Mouse (Mus musculus): ENCODE measurements around the gene Pdzk1. TPM values are rescaled to one million over a fixed set of nuclear protein-coding genes. Genes with fewer than 3 reads are reported as not detected.

The Pdzk1 gene
- polyA plus RNA-seq, 1 experiment from 2014 or later = not detected

DNA sequence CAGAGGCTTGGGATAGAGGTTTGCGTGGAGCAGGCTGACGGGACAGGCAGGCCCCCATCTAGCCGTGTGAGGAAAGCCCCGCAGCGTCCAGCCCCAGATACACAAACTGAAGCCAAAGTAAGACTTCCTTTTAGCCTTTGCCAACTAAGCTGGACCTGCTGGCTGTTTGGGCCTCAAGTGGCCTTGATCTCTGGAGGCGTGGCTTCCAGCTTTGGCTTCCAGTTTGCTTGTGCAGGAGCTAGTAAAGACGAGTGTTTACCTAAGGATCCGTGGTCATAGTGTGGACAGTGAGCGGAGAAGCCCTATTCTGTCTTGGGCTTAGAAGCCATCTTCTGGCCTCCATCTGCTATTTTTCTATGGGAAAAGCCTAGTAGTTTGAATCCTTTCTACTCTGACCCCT lies 16.7 kb downstream of the Pdzk1 start:
- 85% methylated on average over 9 of the region's 9 CpGs for WGBS
- no peak overlapping the region for H3K4me3 ChIP-seq (ENCODE audit: low read depth, low read length)
- DNase-seq (ENCODE audit: low spot score) = no peak

DNA sequence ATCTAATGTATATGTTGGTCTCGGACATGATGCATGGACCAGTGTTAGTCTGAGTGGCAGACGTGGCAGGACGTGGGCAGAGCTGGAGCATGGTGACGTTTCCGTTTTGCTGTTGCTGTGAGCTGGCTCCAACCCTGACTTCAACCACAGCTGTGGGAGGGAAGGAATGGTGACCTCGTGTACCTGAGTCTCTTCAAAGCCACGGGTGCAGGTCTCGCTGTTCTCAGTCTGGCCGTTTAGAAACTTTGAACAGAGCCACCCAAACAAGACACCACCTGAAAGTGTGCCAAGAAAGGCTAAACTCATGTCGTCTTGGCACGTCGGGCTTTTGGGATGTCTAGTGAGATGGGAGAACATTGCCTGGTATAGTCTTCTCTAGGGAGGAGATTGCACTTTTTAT lies 17.9 kb downstream of the Pdzk1 start:
- DNase-seq (ENCODE audit: low spot score) (no peak), ATAC-seq (ENCODE audit: insufficient number of reproducible peaks, low FRiP score, low TSS enrichment, low read depth) (no peak)
- no peaks in the 10 kb centered on the region for H3K27me3 ChIP-seq (ENCODE audit: control insufficient read depth, insufficient read depth, low read length)
- no peaks in the 10 kb centered on the region for H3K9me3 ChIP-seq (ENCODE audit: control insufficient read depth, low read length)
- 86% methylated on average over 12 of the region's 12 CpGs for WGBS
- H3K27ac ChIP-seq (replicated peaks; ENCODE audit: low read depth, low read length) = no peak overlapping the region
- H3K4me2 ChIP-seq (ENCODE audit: low read depth, severe bottlenecking) = no peak overlapping the region
- no peak overlapping the region for H3K9ac ChIP-seq (ENCODE audit: low read length)
- H3K36me3 ChIP-seq (ENCODE audit: control insufficient read depth, insufficient read depth, low read length) = no peaks in the 10 kb centered on the region
- H3K4me1 ChIP-seq (ENCODE audit: control insufficient read depth, insufficient read depth, low read length) = 0 out of 2 replicates have a peak, but pooled peaks cover 3% of the 10 kb centered on the region
- no peak overlapping the region for H3K4me3 ChIP-seq (ENCODE audit: low read depth, low read length)

More for the DNA sequence above, 16.7 kb downstream of the Pdzk1 start:
- H3K9ac ChIP-seq (ENCODE audit: low read length) = no peak overlapping the region
- H3K27me3 ChIP-seq (ENCODE audit: control insufficient read depth, insufficient read depth, low read length) = no peaks in the 10 kb centered on the region
- no peaks in the 10 kb centered on the region for H3K36me3 ChIP-seq (ENCODE audit: control insufficient read depth, insufficient read depth, low read length)
- no peaks in the 10 kb centered on the region for H3K9me3 ChIP-seq (ENCODE audit: control insufficient read depth, low read length)
- no peak overlapping the region for H3K27ac ChIP-seq (replicated peaks; ENCODE audit: low read depth, low read length)
- no peak for ATAC-seq (ENCODE audit: insufficient number of reproducible peaks, low FRiP score, low TSS enrichment, low read depth)
- no peak overlapping the region for H3K4me2 ChIP-seq (ENCODE audit: low read depth, severe bottlenecking)
- 0 out of 2 replicates have a peak, but pooled peaks cover 3% of the 10 kb centered on the region for H3K4me1 ChIP-seq (ENCODE audit: control insufficient read depth, insufficient read depth, low read length)

DNA sequence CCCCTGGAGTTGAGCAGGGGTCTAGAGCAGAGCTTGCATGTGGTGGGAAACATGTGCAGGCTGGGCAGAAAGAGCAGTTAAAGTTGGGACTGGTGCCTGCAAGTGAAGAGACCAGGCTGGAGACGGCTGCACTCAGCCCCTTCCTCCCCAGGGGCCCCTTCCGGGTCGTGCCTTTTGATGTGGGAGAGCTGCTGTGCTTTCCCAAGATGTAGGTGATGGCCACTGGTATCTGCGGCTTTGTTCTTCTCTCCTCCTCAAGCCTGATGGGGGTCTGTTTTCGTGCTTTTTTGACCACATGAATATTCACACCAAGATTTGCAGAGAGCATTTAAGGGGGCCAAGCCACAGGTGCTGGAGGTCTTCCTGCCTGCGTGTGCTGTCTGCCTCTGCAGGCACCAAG lies 18.6 kb downstream of the Pdzk1 start:
- Histone ChIP-seq H3K36me3 (ENCODE audit: control insufficient read depth, insufficient read depth, low read length) (no peaks in the 10 kb centered on the region), H3K4me3 (ENCODE audit: low read depth, low read length) (no peak overlapping the region), H3K4me1 (ENCODE audit: control insufficient read depth, insufficient read depth, low read length) (0 out of 2 replicates have a peak, but pooled peaks cover 3% of the 10 kb centered on the region), H3K27ac (replicated peaks; ENCODE audit: low read depth, low read length) (no peak overlapping the region), H3K9ac (ENCODE audit: low read length) (no peak overlapping the region), H3K27me3 (ENCODE audit: control insufficient read depth, insufficient read depth, low read length) (no peaks in the 10 kb centered on the region), H3K4me2 (ENCODE audit: low read depth, severe bottlenecking) (no peak overlapping the region), H3K9me3 (ENCODE audit: control insufficient read depth, low read length) (no peaks in the 10 kb centered on the region)
- no peak for DNase-seq (ENCODE audit: low spot score)
- WGBS = 12% methylated on average over 6 of the region's 6 CpGs
- ATAC-seq (ENCODE audit: insufficient number of reproducible peaks, low FRiP score, low TSS enrichment, low read depth) = no peak

DNA sequence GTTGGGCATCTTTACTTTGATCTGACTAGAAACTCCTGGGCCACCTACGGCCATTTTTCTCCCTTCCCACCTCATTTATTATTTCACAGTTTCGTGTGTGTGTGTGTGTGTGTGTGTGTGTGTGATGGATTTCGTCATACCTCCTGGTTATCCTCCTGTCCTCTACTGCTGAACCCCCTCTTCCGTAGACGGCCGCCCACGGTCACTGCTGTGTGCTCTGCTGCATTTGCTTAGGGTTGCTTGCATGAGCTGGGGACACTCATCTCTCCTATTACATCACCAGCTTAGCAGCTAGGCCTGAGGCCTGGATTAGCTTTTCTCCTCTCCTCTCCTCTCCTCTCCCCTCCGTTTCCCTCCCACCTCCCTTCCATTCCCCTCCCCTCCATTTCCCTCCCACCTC lies 19.4 kb downstream of the Pdzk1 start:
- DNase-seq (ENCODE audit: low spot score) = no peak
- H3K27me3 ChIP-seq (ENCODE audit: control insufficient read depth, insufficient read depth, low read length) = no peaks in the 10 kb centered on the region
- H3K36me3 ChIP-seq (ENCODE audit: control insufficient read depth, insufficient read depth, low read length) = no peaks in the 10 kb centered on the region
- WGBS = 86% methylated on average over 7 of the region's 8 CpGs
- no peak overlapping the region for H3K4me3 ChIP-seq (ENCODE audit: low read depth, low read length)
- H3K27ac ChIP-seq (replicated peaks; ENCODE audit: low read depth, low read length) = no peak overlapping the region
- H3K9ac ChIP-seq (ENCODE audit: low read length) = no peak overlapping the region
- 0 out of 2 replicates have a peak, but pooled peaks cover 3% of the 10 kb centered on the region for H3K4me1 ChIP-seq (ENCODE audit: control insufficient read depth, insufficient read depth, low read length)
- ATAC-seq (ENCODE audit: insufficient number of reproducible peaks, low FRiP score, low TSS enrichment, low read depth) = no peak
- H3K4me2 ChIP-seq (ENCODE audit: low read depth, severe bottlenecking) = no peak overlapping the region
- H3K9me3 ChIP-seq (ENCODE audit: control insufficient read depth, low read length) = no peaks in the 10 kb centered on the region

DNA sequence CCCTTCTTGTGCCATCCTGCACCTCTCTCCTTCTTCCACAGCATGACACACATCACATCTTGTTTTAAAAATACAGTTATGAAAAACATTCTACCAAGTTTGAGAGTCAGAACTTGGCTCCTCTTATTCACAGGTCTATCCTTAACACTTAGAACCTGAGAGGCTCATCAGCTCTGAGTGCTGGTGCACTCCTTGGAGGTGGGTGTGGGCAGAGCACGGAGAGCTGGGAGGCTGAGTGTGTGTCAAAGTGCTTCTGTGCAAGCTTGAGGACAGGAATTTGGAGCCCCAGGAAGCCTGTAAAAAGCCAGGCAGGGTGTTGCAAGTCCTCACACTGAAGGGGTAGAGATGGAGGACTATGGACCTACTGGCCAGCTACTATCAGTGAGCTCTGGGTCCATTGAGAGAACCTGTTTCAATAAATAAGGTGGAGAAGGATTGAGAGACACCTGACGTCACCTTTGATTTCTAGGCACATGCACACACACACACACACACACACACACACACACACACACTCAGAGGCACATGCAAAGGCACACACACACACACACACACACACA lies 20.2 kb downstream of the Pdzk1 start:
- H3K4me1 ChIP-seq (ENCODE audit: control insufficient read depth, insufficient read depth, low read length) = 0 out of 2 replicates have a peak, but pooled peaks cover 3% of the 10 kb centered on the region
- no peaks in the 10 kb centered on the region for H3K36me3 ChIP-seq (ENCODE audit: control insufficient read depth, insufficient read depth, low read length)
- no peak for ATAC-seq (ENCODE audit: insufficient number of reproducible peaks, low FRiP score, low TSS enrichment, low read depth)
- H3K9me3 ChIP-seq (ENCODE audit: control insufficient read depth, low read length) = no peaks in the 10 kb centered on the region
- H3K4me3 ChIP-seq (ENCODE audit: low read depth, low read length) = no peak overlapping the region
- H3K27ac ChIP-seq (replicated peaks; ENCODE audit: low read depth, low read length) = no peak overlapping the region
- no peaks in the 10 kb centered on the region for H3K27me3 ChIP-seq (ENCODE audit: control insufficient read depth, insufficient read depth, low read length)
- DNase-seq (ENCODE audit: low spot score) = no peak
- H3K4me2 ChIP-seq (ENCODE audit: low read depth, severe bottlenecking) = no peak overlapping the region
- WGBS = 87% methylated on average over 2 of the region's 2 CpGs
- H3K9ac ChIP-seq (ENCODE audit: low read length) = no peak overlapping the region

DNA sequence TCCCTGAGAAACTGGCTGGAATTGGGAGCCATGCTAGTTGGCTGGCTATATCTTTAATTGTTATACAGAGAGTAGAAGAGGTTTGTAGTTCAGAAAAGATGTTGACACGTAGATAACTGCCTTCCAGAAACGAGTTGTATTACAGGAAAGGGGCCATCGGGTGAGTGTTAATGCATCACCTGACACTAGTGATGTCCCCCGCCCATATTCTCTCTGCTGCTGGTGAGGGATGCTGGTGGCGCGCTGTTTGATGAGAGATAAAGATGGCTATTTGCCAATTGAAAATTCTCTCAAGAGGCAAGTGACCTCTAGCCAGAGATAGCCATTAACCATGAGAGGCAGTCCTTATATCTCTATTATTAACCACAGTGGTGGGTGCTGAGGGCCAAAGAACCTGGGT lies 23.5 kb downstream of the Pdzk1 start:
- DNase-seq (ENCODE audit: low spot score) = no peak
- ATAC-seq (ENCODE audit: insufficient number of reproducible peaks, low FRiP score, low TSS enrichment, low read depth) = no peak
- Histone ChIP-seq H3K4me1 (ENCODE audit: control insufficient read depth, insufficient read depth, low read length) (0 out of 2 replicates have a peak, but pooled peaks cover 3% of the 10 kb centered on the region), H3K9me3 (ENCODE audit: control insufficient read depth, low read length) (no peaks in the 10 kb centered on the region), H3K27me3 (ENCODE audit: control insufficient read depth, insufficient read depth, low read length) (no peaks in the 10 kb centered on the region), H3K4me2 (ENCODE audit: low read depth, severe bottlenecking) (no peak overlapping the region), H3K4me3 (ENCODE audit: low read depth, low read length) (no peak overlapping the region), H3K9ac (ENCODE audit: low read length) (no peak overlapping the region), H3K27ac (replicated peaks; ENCODE audit: low read depth, low read length) (no peak overlapping the region), H3K36me3 (ENCODE audit: control insufficient read depth, insufficient read depth, low read length) (no peaks in the 10 kb centered on the region)
- 80% methylated on average over 6 of the region's 6 CpGs for WGBS

DNA sequence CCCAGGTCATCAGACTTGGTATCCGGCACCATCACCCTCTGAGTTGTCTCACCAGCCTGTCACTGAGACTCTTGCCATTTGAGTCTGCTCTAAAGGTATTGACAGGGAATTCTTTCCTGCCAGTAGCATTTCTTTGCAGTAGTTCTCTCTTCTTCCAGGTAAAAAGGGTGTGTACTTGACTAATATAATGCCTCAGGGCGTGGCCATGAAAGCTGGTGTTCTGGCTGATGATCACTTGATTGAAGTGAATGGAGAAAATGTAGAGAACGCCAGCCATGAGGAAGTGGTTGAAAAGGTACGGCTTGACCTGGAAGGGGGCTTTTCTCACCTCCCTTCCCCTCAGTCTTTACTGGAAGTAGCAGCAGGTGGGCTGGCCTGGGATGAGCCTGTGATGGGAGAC lies 25.3 kb downstream of the Pdzk1 start:
- DNase-seq (ENCODE audit: low spot score) (no peak), ATAC-seq (ENCODE audit: insufficient number of reproducible peaks, low FRiP score, low TSS enrichment, low read depth) (no peak)
- 86% methylated on average over 4 of the region's 4 CpGs for WGBS
- Histone ChIP-seq H3K4me2 (ENCODE audit: low read depth, severe bottlenecking) (no peak overlapping the region), H3K9me3 (ENCODE audit: control insufficient read depth, low read length) (no peaks in the 10 kb centered on the region), H3K4me3 (ENCODE audit: low read depth, low read length) (no peak overlapping the region), H3K36me3 (ENCODE audit: control insufficient read depth, insufficient read depth, low read length) (no peaks in the 10 kb centered on the region), H3K9ac (ENCODE audit: low read length) (no peak overlapping the region), H3K4me1 (ENCODE audit: control insufficient read depth, insufficient read depth, low read length) (no peaks in the 10 kb centered on the region), H3K27me3 (ENCODE audit: control insufficient read depth, insufficient read depth, low read length) (no peaks in the 10 kb centered on the region), H3K27ac (replicated peaks; ENCODE audit: low read depth, low read length) (no peak overlapping the region)

DNA sequence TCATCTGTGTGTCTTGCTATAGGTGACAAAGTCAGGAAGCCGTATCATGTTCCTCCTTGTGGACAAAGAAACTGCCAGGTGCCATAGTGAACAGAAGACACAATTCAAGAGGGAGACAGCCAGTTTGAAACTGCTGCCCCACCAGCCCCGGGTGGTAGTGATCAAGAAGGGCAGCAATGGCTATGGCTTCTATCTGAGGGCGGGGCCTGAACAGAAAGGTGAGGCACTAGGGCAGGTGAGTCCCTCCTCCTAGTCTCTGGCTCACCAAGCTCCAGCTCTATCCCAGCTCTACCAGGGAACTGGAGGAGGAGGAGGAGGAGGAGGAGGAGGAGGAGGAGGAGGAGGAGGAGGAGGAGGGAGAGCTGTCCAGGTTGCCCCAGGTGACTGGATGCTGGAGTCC lies 26.7 kb downstream of the Pdzk1 start:
- H3K9ac ChIP-seq (ENCODE audit: low read length) = no peak overlapping the region
- no peak overlapping the region for H3K4me3 ChIP-seq (ENCODE audit: low read depth, low read length)
- WGBS = 73% methylated on average over 2 of the region's 3 CpGs
- H3K27ac ChIP-seq (replicated peaks; ENCODE audit: low read depth, low read length) = no peak overlapping the region
- no peaks in the 10 kb centered on the region for H3K27me3 ChIP-seq (ENCODE audit: control insufficient read depth, insufficient read depth, low read length)
- H3K4me1 ChIP-seq (ENCODE audit: control insufficient read depth, insufficient read depth, low read length) = no peaks in the 10 kb centered on the region
- H3K9me3 ChIP-seq (ENCODE audit: control insufficient read depth, low read length) = no peaks in the 10 kb centered on the region
- H3K4me2 ChIP-seq (ENCODE audit: low read depth, severe bottlenecking) = no peak overlapping the region
- no peaks in the 10 kb centered on the region for H3K36me3 ChIP-seq (ENCODE audit: control insufficient read depth, insufficient read depth, low read length)
- no peak for ATAC-seq (ENCODE audit: insufficient number of reproducible peaks, low FRiP score, low TSS enrichment, low read depth)
- no peak for DNase-seq (ENCODE audit: low spot score)

DNA sequence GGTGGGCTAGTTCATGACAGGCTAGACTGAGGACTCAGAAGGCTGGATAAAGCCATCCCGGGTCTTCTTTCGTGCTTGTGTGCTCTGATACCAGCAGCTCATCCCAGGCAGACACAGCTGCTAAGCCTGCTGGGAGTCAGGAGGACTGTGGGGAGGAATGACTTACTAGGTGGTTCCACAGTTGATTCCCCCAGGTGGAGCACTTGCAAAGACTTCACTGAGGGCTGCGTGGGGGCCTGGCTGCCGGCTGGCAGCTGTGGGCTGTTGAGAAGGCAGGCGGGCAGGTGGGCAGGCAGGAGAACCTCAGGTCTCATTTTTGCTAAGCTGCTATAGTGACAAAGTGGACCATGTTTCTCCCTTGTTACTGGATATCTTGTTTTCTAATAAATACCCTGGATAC lies 31.4 kb downstream of the Pdzk1 start:
- H3K9ac ChIP-seq (ENCODE audit: low read length) = no peak overlapping the region
- no peak for ATAC-seq (ENCODE audit: insufficient number of reproducible peaks, low FRiP score, low TSS enrichment, low read depth)
- no peak overlapping the region for H3K27ac ChIP-seq (replicated peaks; ENCODE audit: low read depth, low read length)
- H3K36me3 ChIP-seq (ENCODE audit: control insufficient read depth, insufficient read depth, low read length) = no peaks in the 10 kb centered on the region
- DNase-seq (ENCODE audit: low spot score) = no peak
- H3K4me3 ChIP-seq (ENCODE audit: low read depth, low read length) = no peak overlapping the region
- WGBS = 95% methylated on average over 5 of the region's 5 CpGs
- H3K4me1 ChIP-seq (ENCODE audit: control insufficient read depth, insufficient read depth, low read length) = no peaks in the 10 kb centered on the region
- H3K27me3 ChIP-seq (ENCODE audit: control insufficient read depth, insufficient read depth, low read length) = no peaks in the 10 kb centered on the region
- no peak overlapping the region for H3K4me2 ChIP-seq (ENCODE audit: low read depth, severe bottlenecking)
- no peaks in the 10 kb centered on the region for H3K9me3 ChIP-seq (ENCODE audit: control insufficient read depth, low read length)

Measured in limb, embryonic 11.5 days (tissue).